Mouse (Mus musculus): Measurements from ENCODE around the gene Adal. TPM values are rescaled to one million over a fixed set of nuclear protein-coding genes. Genes with fewer than 3 reads are reported as not detected.

Adal gene
- polyA plus RNA-seq, 1 experiment: 8.0 TPM

DNA sequence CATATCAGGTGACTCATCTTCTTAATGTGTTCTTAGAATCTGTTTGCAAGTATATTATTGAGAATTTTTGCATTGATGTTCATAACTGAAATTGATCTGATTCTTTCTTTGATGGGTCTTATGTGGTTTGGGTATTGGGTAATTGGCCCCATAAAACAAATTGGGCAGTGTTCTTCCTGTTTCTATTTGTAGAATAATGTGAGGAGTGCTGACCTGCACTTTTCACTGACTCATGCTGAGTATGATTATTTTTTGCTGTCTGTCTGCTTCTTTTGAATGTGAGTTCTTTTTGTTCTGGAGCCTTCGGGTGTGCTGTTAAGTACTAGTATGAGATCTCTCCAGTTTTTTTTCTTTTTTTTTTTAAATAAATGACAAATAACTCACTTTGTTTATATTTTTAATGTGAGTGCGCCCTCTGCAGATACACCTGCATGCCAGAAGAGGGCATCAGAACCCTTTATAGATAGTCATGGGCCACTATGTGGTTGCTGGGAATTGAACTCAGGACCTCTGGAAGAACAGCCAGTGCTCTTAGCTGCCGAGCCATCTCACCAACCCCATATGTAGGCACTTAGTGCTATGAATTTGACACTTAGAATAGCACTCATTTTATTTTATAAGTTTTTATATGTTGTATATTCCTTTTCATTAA is 38.7 kb downstream of the Adal start:
- Histone ChIP-seq H3K36me3 (ENCODE audit: control insufficient read depth, insufficient read depth, low read length) (peaks cover 10% of the 10 kb centered on the region), H3K27ac (ENCODE audit: insufficient read depth, low read depth, low read length) (no peak overlapping the region), H3K27me3 (replicated peaks; ENCODE audit: control insufficient read depth, insufficient read depth, low read length) (no peaks in the 10 kb centered on the region), H3K4me3 (ENCODE audit: insufficient read depth, low read depth, low read length) (no peak overlapping the region), H3K4me1 (ENCODE audit: control insufficient read depth, insufficient read depth, low read length) (no peaks in the 10 kb centered on the region)
- TF ChIP-seq CTCF (conservative IDR thresholded peaks at IDR 0.05; ENCODE audit: insufficient read depth, insufficient read length, low read depth, low read length) (peak; percentile 25), POLR2A (IDR thresholded peaks at IDR 0.05; ENCODE audit: low read depth, low read length) (no peak)
- 90% methylated on average over 3 of the region's 3 CpGs for WGBS
- no peak for DNase-seq

DNA sequence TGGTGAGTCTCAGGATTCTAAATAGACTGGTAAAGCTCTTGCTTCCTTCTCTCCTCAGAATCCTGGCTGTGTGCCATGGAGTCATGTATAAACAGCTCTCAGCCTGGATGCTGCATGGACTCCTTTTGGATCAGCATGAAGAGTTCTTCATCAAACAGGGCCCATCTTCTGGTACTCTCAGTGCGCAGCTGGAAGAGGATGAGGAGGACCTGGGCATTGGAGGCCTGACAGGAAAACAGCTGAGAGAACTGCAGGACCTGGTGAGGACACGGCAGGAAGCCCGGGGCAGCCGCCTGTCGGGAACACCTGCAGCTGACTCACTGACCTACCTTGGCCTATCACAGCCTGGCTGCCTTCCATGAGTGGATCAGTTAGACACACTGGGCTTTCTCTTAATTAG is 43.2 kb downstream of the Adal start:
- no peaks in the 10 kb centered on the region for H3K27me3 ChIP-seq (replicated peaks; ENCODE audit: control insufficient read depth, insufficient read depth, low read length)
- H3K27ac ChIP-seq (ENCODE audit: insufficient read depth, low read depth, low read length): no peak overlapping the region
- H3K36me3 ChIP-seq (ENCODE audit: control insufficient read depth, insufficient read depth, low read length): peaks cover 9% of the 10 kb centered on the region
- no peaks in the 10 kb centered on the region for H3K4me1 ChIP-seq (ENCODE audit: control insufficient read depth, insufficient read depth, low read length)
- no peak overlapping the region for H3K4me3 ChIP-seq (ENCODE audit: insufficient read depth, low read depth, low read length)
- no peak for DNase-seq
- WGBS: 78% methylated on average over 5 of the region's 5 CpGs
- TF ChIP-seq CTCF (conservative IDR thresholded peaks at IDR 0.05; ENCODE audit: insufficient read depth, insufficient read length, low read depth, low read length): no peak
- no peak for TF ChIP-seq POLR2A (IDR thresholded peaks at IDR 0.05; ENCODE audit: low read depth, low read length)

DNA sequence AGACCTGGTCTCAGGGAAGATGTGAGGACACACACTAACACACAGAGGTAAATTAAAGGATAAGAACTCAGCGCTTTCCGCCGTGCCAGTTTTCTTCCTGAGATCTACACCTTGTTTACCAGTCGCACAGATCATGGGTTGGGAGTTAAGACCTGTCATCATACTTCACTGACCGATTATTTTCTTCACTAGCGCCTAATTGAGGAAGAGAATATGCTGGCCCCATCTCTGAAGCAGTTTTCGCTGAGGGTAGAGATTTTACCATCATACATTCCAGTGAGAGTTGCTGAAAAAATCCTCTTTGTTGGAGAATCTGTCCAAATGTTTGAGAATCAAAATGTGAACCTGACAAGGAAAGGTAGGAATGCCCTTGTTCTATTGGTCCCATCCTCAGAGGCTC is 43.9 kb downstream of the Adal start:
- WGBS: 97% methylated on average over 7 of the region's 7 CpGs
- no peaks in the 10 kb centered on the region for H3K4me1 ChIP-seq (ENCODE audit: control insufficient read depth, insufficient read depth, low read length)
- H3K27ac ChIP-seq (ENCODE audit: insufficient read depth, low read depth, low read length): no peak overlapping the region
- no peak for DNase-seq
- H3K4me3 ChIP-seq (ENCODE audit: insufficient read depth, low read depth, low read length): no peak overlapping the region
- peaks cover 9% of the 10 kb centered on the region for H3K36me3 ChIP-seq (ENCODE audit: control insufficient read depth, insufficient read depth, low read length)
- no peaks in the 10 kb centered on the region for H3K27me3 ChIP-seq (replicated peaks; ENCODE audit: control insufficient read depth, insufficient read depth, low read length)
- no peak for TF ChIP-seq POLR2A (IDR thresholded peaks at IDR 0.05; ENCODE audit: low read depth, low read length)
- no peak for TF ChIP-seq CTCF (conservative IDR thresholded peaks at IDR 0.05; ENCODE audit: insufficient read depth, insufficient read length, low read depth, low read length)

DNA sequence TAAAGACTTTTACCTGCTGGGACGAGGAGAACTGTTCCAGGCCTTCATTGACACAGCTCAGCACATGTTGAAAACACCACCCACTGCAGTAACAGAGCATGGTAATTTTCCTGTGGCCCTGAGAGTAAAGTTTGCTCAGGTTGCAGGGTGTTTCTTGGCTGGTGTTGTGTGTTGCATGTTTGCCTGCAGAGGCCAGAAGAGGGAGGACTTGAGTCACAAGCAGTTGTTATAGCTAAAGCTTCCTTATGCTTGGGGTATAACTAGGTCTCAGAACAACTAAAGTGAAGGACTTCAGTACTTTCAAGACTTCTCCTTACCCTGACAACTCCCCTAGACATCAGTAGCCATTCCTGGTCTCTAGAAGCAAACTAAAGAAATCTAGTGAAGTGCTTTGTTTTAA is 48.3 kb downstream of the Adal start:
- Histone ChIP-seq H3K27me3 (replicated peaks; ENCODE audit: control insufficient read depth, insufficient read depth, low read length) (no peaks in the 10 kb centered on the region), H3K36me3 (ENCODE audit: control insufficient read depth, insufficient read depth, low read length) (peaks cover 18% of the 10 kb centered on the region), H3K4me3 (ENCODE audit: insufficient read depth, low read depth, low read length) (no peak overlapping the region), H3K27ac (ENCODE audit: insufficient read depth, low read depth, low read length) (no peak overlapping the region), H3K4me1 (ENCODE audit: control insufficient read depth, insufficient read depth, low read length) (no peaks in the 10 kb centered on the region)
- no peak for DNase-seq
- no peak for TF ChIP-seq POLR2A (IDR thresholded peaks at IDR 0.05; ENCODE audit: low read depth, low read length)
- 0 out of 2 replicates have a peak, but pooled peaks have one; percentile 20 for TF ChIP-seq CTCF (conservative IDR thresholded peaks at IDR 0.05; ENCODE audit: insufficient read depth, insufficient read length, low read depth, low read length)
- 65% methylated on average over 1 of the region's 1 CpGs for WGBS

DNA sequence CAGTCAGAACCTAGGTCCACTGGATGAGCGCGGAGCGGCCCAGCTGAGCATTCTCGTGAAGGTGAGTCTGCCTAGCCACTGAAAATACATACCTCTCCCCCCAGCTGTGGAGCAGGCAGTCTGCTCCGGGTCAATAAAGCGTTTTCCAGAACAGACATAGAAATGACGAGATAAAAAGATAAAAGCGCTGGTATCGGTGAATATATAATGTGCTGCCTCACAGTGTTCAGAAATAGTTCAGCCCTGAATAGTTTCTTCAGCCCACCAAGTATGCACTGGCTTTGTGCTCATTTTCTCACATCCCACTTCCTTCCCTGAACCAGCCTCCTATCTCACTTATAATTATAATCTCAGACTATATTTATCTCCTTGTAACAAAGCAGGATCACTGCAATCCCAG is 55.2 kb downstream of the Adal start:
- TF ChIP-seq POLR2A (IDR thresholded peaks at IDR 0.05; ENCODE audit: low read depth, low read length) (no peak), CTCF (conservative IDR thresholded peaks at IDR 0.05; ENCODE audit: insufficient read depth, insufficient read length, low read depth, low read length) (no peak)
- H3K36me3 ChIP-seq (ENCODE audit: control insufficient read depth, insufficient read depth, low read length): peaks cover 28% of the 10 kb centered on the region
- no peak overlapping the region for H3K27ac ChIP-seq (ENCODE audit: insufficient read depth, low read depth, low read length)
- no peaks in the 10 kb centered on the region for H3K4me1 ChIP-seq (ENCODE audit: control insufficient read depth, insufficient read depth, low read length)
- DNase-seq: no peak
- no peaks in the 10 kb centered on the region for H3K27me3 ChIP-seq (replicated peaks; ENCODE audit: control insufficient read depth, insufficient read depth, low read length)
- H3K4me3 ChIP-seq (ENCODE audit: insufficient read depth, low read depth, low read length): no peak overlapping the region
- 89% methylated on average over 9 of the region's 9 CpGs for WGBS

DNA sequence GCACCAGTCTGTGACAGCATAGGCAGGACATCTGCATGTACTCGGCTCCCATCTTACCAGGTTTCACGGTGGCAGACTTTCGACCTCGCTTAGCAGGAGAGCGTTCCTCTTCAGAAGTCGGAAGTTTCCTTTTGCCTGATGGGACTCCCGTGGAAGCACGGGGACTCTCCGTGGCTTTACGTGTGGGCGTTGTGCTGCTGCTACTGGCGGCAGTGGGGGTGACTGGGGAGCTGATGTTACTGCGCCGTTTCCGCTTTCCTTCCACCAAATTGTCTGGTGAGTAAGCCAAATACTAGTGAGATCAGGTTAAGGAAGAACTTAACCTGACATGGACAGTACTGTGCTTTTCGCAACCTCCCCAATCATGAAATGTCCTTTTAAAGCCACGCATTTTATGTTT is 64.0 kb downstream of the Adal start:
- WGBS: 93% methylated on average over 17 of the region's 17 CpGs
- no peak for TF ChIP-seq CTCF (conservative IDR thresholded peaks at IDR 0.05; ENCODE audit: insufficient read depth, insufficient read length, low read depth, low read length)
- TF ChIP-seq POLR2A (IDR thresholded peaks at IDR 0.05; ENCODE audit: low read depth, low read length): no peak
- Histone ChIP-seq H3K27ac (ENCODE audit: insufficient read depth, low read depth, low read length) (no peak overlapping the region), H3K4me3 (ENCODE audit: insufficient read depth, low read depth, low read length) (no peak overlapping the region), H3K36me3 (ENCODE audit: control insufficient read depth, insufficient read depth, low read length) (peaks cover 3% of the 10 kb centered on the region), H3K27me3 (replicated peaks; ENCODE audit: control insufficient read depth, insufficient read depth, low read length) (no peaks in the 10 kb centered on the region), H3K4me1 (ENCODE audit: control insufficient read depth, insufficient read depth, low read length) (no peaks in the 10 kb centered on the region)
- DNase-seq: no peak

Other genes starting within 250 kb of the Adal start
- gene Ubr1, start 169.7 kb upstream of the Adal start, polyA plus RNA-seq (2012; rRNA removed): 22.0 and 23.0 TPM in 2 replicates
- gene Tmem62, start 163.4 kb upstream of the Adal start, polyA plus RNA-seq (2012; rRNA removed): 9.2 and 10.0 TPM in 2 replicates
- 34.5 and 40.7 TPM in 2 replicates for gene Ccndbp1, start 132.0 kb upstream of the Adal start, polyA plus RNA-seq (2012; rRNA removed)
- gene Epb42, start 103.4 kb upstream of the Adal start, polyA plus RNA-seq (2012; rRNA removed): 0.38 and 0.92 TPM in 2 replicates
- 0.06 and 0.08 TPM in 2 replicates for gene Tgm5, start 54.6 kb upstream of the Adal start, polyA plus RNA-seq (2012; rRNA removed)
- gene Tgm7, start 30.6 kb upstream of the Adal start, polyA plus RNA-seq (2012; rRNA removed): 0.08 and 0.15 TPM in 2 replicates
- gene Lcmt2, start 225 bp downstream of the Adal start, polyA plus RNA-seq (2012; rRNA removed): 9.8 and 11.6 TPM in 2 replicates
- 25.8 and 29.7 TPM in 2 replicates for gene Tubgcp4, start 30.2 kb downstream of the Adal start, polyA plus RNA-seq (2012; rRNA removed)
- 4.8 and 5.8 TPM in 2 replicates for gene Zscan29, start 30.7 kb downstream of the Adal start, polyA plus RNA-seq (2012; rRNA removed)
- 16.3 and 18.5 TPM in 2 replicates for gene Trp53bp1, start 131.0 kb downstream of the Adal start, polyA plus RNA-seq (2012; rRNA removed)
- gene Map1a, start 149.2 kb downstream of the Adal start, polyA plus RNA-seq (2012; rRNA removed): 1.1 and 1.3 TPM in 2 replicates
- gene Ppip5k1, start 215.0 kb downstream of the Adal start, polyA plus RNA-seq (2012; rRNA removed): 41.5 and 56.7 TPM in 2 replicates
- gene Ckmt1, start 217.3 kb downstream of the Adal start, polyA plus RNA-seq (2012; rRNA removed): 107 and 124 TPM in 2 replicates
- gene Strc, start 246.7 kb downstream of the Adal start, polyA plus RNA-seq (2012; rRNA removed): not detected in 2 replicates

Measured in kidney, adult 2 months (tissue).